Mouse (Mus musculus): ENCODE data around the gene Mta3.

GRCm38 (mm10) chr17:83819503-83819902, 113.5 kb downstream of the Mta3 start:
- TF ChIP-seq ZKSCAN1 (IDR thresholded peaks at IDR 0.05; ENCODE audit: borderline replicate concordance, low read depth, low read length) (no peak), SMC3 (IDR thresholded peaks at IDR 0.05; ENCODE audit: low read depth, low read length) (no peak), CTCF (conservative IDR thresholded peaks at IDR 0.05 in 1 of 2, IDR thresholded peaks at IDR 0.05 in 1 of 2; ENCODE audit: low read depth in 2 of 2, low read length in 2 of 2) (no peak), CHD1 (IDR thresholded peaks at IDR 0.05; ENCODE audit: low read depth, low read length) (no peak), MYC (IDR thresholded peaks at IDR 0.05; ENCODE audit: low read depth, low read length) (no peak), ZMIZ1 (IDR thresholded peaks at IDR 0.05; ENCODE audit: low read depth, low read length) (no peak), MAX (IDR thresholded peaks at IDR 0.05; ENCODE audit: low read length) (no peak), NRF1 (IDR thresholded peaks at IDR 0.05; ENCODE audit: low read depth, low read length) (no peak), TCF12 (IDR thresholded peaks at IDR 0.05; ENCODE audit: low read depth, low read length) (no peak), ZNF384 (IDR thresholded peaks at IDR 0.05; ENCODE audit: low read depth, low read length) (no peak), RCOR1 (conservative IDR thresholded peaks at IDR 0.05; ENCODE audit: low read depth, low read length) (no peak), NELFE (IDR thresholded peaks at IDR 0.05; ENCODE audit: low read depth, low read length) (no peak), USF1 (IDR thresholded peaks at IDR 0.05; ENCODE audit: low read depth, low read length) (no peak), E2F4 (IDR thresholded peaks at IDR 0.05; ENCODE audit: insufficient replicate concordance, low read depth, low read length) (no peak)
